8 mouse cellular contexts compared by ENCODE assay signal in the genomic region with DNA sequence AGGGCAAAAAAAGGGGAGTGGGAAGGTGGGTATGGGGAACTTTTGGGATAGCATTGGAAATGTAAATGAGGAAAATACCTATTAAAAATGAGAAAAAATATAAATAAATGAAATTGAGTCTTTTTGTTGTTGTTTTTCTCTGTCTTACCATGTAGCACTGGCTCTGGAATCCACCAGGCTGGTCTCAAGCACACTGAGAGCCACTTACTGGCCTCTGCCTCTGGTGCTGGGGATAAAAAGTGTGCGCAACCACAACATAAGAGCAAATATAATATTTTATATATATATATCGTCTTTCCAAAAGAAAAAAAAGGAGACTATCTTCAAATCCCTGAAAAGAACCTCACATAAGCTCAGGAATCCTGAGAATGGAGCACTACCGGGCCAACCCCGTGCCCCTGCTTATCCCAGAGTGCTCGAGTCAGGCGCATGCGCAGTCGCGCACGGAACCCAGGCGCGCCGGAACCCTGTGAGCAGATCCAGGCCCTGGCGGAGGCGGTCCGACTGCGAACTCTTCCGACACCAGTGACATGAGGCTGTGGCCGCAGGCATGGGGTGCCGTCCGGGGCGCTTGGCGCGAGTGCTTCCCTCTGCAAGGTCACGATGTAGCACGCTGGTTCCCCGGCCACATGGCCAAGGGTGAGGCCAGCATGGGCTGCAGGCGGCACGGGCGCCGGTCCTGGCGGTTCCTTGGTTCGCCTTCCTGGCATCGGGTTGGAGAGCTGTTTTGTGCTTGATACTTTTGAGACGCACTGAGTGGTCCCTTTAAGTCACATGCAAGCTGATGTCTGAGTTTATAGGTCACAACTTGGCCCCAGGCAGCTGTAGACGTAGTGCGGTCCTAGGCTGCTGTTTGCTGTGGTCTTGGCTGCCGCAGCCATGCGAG. TPM values are rescaled to one million over a fixed set of nuclear protein-coding genes. Genes with fewer than 3 reads are reported as not detected.
A peak's percentile ranks its signal among the peaks of the same experiment; 100 is the strongest.
DNase-seq lines count a peak whose midpoint lies in the region; ATAC-seq lines count a peak whose summit lies in the region.

Mtg1 (plus strand) TSS at position 430 of the 886 bp plus-strand sequence.

- DNase-seq in CD4-positive helper T cell, adult 2 months (ENCODE audit: low read depth, low spot score) = peak; percentile 95
- DNase-seq in brain, embryonic 18.5 days (ENCODE audit: low read depth, low spot score) = peak; percentile 83
- peak; percentile 97 for DNase-seq in kidney, postnatal 10 days
- DNase-seq in natural killer cell, adult 2 months (ENCODE audit: low spot score in 2 of 2) = peak; percentile 95 to 96

- H3K4me1 ChIP-seq in heart, embryonic 13.5 days = peaks cover 13% of the 10 kb centered on the region
- peaks cover 14% of the 10 kb centered on the region for H3K4me1 ChIP-seq in liver, embryonic 12.5 days
- H3K4me1 ChIP-seq in stomach, embryonic 15.5 days = peaks cover 4% of the 10 kb centered on the region; the same call in 1 of the 2 replicates

- H3K9me3 ChIP-seq in heart, embryonic 13.5 days = no peaks in the 10 kb centered on the region
- H3K9me3 ChIP-seq in liver, embryonic 12.5 days (replicated peaks) = no peaks in the 10 kb centered on the region
- no peaks in the 10 kb centered on the region for H3K9me3 ChIP-seq in stomach, embryonic 15.5 days

- 1% methylated on average over 39 of the region's 39 CpGs for WGBS in heart, embryonic 13.5 days
- WGBS in liver, embryonic 12.5 days (ENCODE audit: insufficient replicate concordance) = 2% methylated on average over 39 of the region's 39 CpGs
- 1% methylated on average over 39 of the region's 39 CpGs for WGBS in stomach, embryonic 15.5 days

- peak within 1 kb of the TSS; percentile 92 for H3K4me2 ChIP-seq in heart, embryonic 13.5 days
- peak within 1 kb of the TSS; percentile 90 for H3K4me2 ChIP-seq in liver, embryonic 12.5 days
- H3K4me2 ChIP-seq in stomach, embryonic 15.5 days = peak within 1 kb of the TSS; percentile 92

- H3K27me3 ChIP-seq in heart, embryonic 13.5 days (replicated peaks) = no peaks in the 10 kb centered on the region
- no peaks in the 10 kb centered on the region for H3K27me3 ChIP-seq in liver, embryonic 12.5 days (replicated peaks)
- no peaks in the 10 kb centered on the region for H3K27me3 ChIP-seq in stomach, embryonic 15.5 days (replicated peaks)

- peak within 1 kb of the TSS; percentile 83 for H3K4me3 ChIP-seq in heart, embryonic 13.5 days
- H3K4me3 ChIP-seq in liver, embryonic 12.5 days = peak within 1 kb of the TSS; percentile 85
- H3K4me3 ChIP-seq in stomach, embryonic 15.5 days (replicated peaks) = peak within 1 kb of the TSS; percentile 62

- peak within 1 kb of the TSS; percentile 93 for H3K9ac ChIP-seq in heart, embryonic 13.5 days
- H3K9ac ChIP-seq in liver, embryonic 12.5 days = peak within 1 kb of the TSS; percentile 83
- H3K9ac ChIP-seq in stomach, embryonic 15.5 days = peak within 1 kb of the TSS; percentile 78

- peak within 1 kb of the TSS; percentile 78 for H3K27ac ChIP-seq in heart, embryonic 13.5 days (replicated peaks)
- H3K27ac ChIP-seq in liver, embryonic 12.5 days = peak within 1 kb of the TSS; percentile 80
- peak within 1 kb of the TSS; percentile 80 for H3K27ac ChIP-seq in stomach, embryonic 15.5 days

- ATAC-seq in erythroid progenitor cell, adult 5-6 weeks (replicated peaks; ENCODE audit: low FRiP score, poor library complexity, severe bottlenecking) = peak; percentile 93
- peak; percentile 94 for ATAC-seq in heart, embryonic 13.5 days (ENCODE audit: extremely low read depth, insufficient number of reproducible peaks, low FRiP score, low TSS enrichment)
- peak; percentile 98 for ATAC-seq in liver, embryonic 12.5 days
- peak; percentile 98 for ATAC-seq in stomach, embryonic 15.5 days (ENCODE audit: insufficient read depth, low FRiP score, low read depth)

- H3K36me3 ChIP-seq in heart, embryonic 13.5 days = peaks cover 14% of the 10 kb centered on the region
- no peaks in the 10 kb centered on the region for H3K36me3 ChIP-seq in liver, embryonic 12.5 days
- H3K36me3 ChIP-seq in stomach, embryonic 15.5 days = no peaks in the 10 kb centered on the region

RNA-seq across cellular contexts. Expression of gene Mtg1, which starts in this region (rescaled TPM):
- 7.6 TPM in 1 of 2 replicates, not detected in the other for total RNA-seq in erythroid progenitor cell, adult 5-6 weeks (2015; ENCODE audit: low replicate concordance)
- 1.4 TPM in 1 of 2 replicates, not detected in the other for total RNA-seq in erythroid progenitor cell, adult 5-6 weeks (2017; ENCODE audit: low replicate concordance)
- polyA plus RNA-seq in heart, embryonic 13.5 days (2015; fragmentation: Nextera tagmentation; extraction: Ambion mirVana) = 27.2 and 30.5 TPM in 2 replicates
- polyA plus RNA-seq in liver, embryonic 12.5 days (2016; fragmentation: Nextera tagmentation; extraction: Ambion mirVana) = 25.4 and 25.6 TPM in 2 replicates
- 23.5 and 26.9 TPM in 2 replicates for polyA plus RNA-seq in stomach, embryonic 15.5 days (2015; fragmentation: Nextera tagmentation; extraction: Ambion mirVana)

Comparison
In these comparisons a context has a peak if more than half of its experiments do, and no peak if none do; other contexts are left out.
1. Peak in every context shown above with its lines: DNase-seq, ATAC-seq, H3K4me3 ChIP-seq and H3K27ac ChIP-seq.